Mouse (Mus musculus) G1E (cell line): ENCODE data around the gene Csnk1g2.

Experiments
- CTCF ChIP-seq: IDR thresholded peaks from 2 replicates; pipeline ENCODE4 v1.5.1; 2012; ENCODE audit warnings: low read depth, low read length, inconsistent platforms, mixed read lengths
- GATA1 ChIP-seq: IDR thresholded peaks from 2 replicates; pipeline ENCODE4 v1.6.1; 2012; ENCODE audit warnings: borderline replicate concordance, low read length, inconsistent platforms, mixed read lengths

- TF ChIP-seq CTCF (no peak), GATA1 (no peak)
Observed at GRCm38 (mm10) chr10:80614351-80614750, 8.3 kb upstream of the Csnk1g2 start.
